Mouse (Mus musculus): ENCODE measurements around the gene Prr29. TPM values are rescaled to one million over a fixed set of nuclear protein-coding genes. Genes with fewer than 3 reads are reported as not detected.
A peak's percentile ranks its signal among the peaks of the same experiment; 100 is the strongest.
"Not testable (repeated sequence)": the region's sequence is repeated elsewhere in the genome, so short reads cannot be mapped to it uniquely, and the experiment has no call there.

Prr29 gene
- polyA plus RNA-seq, 1 experiment from 2014 or later: 0.62 TPM

DNA sequence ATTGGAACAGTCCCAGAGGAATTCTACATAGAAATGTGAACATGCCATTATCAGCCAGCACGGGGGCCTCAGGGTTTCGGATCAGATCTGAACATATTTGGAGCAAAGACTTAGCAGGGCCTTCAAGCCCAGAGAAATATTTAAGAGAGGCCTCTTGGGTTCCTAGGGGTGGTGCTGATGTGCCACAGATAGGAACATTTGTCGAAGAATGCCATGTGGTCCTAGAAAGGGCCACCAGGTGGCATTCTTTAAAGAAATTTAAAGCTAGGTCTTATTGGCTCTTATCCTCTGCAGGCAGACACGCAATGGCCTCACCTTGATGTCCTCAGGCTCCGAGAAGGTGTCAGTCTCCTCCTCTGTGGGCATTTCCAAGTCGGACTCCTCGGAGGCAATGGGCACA, 35.6 kb upstream of the Prr29 start:
- H3K27me3 ChIP-seq (ENCODE audit: control insufficient read depth, insufficient read depth, low read length): no peaks in the 10 kb centered on the region
- 56% methylated on average over 7 of the region's 7 CpGs for WGBS
- H3K4me2 ChIP-seq (ENCODE audit: low read depth, low read length): no peak overlapping the region
- H3K27ac ChIP-seq (ENCODE audit: low read length): no peak overlapping the region
- no peak overlapping the region for H3K9ac ChIP-seq (ENCODE audit: low read length)
- no peak overlapping the region for H3K4me3 ChIP-seq (replicated peaks; ENCODE audit: low read length)
- ATAC-seq (ENCODE audit: insufficient read depth, low FRiP score): no peak; the same call in 1 of the 2 replicates
- no peaks in the 10 kb centered on the region for H3K4me1 ChIP-seq (ENCODE audit: control insufficient read depth, insufficient read depth, low read length)
- no peaks in the 10 kb centered on the region for H3K36me3 ChIP-seq (ENCODE audit: control insufficient read depth, insufficient read depth, low read length)
- H3K9me3 ChIP-seq (replicated peaks; ENCODE audit: control insufficient read depth, low read length): no peaks in the 10 kb centered on the region

DNA sequence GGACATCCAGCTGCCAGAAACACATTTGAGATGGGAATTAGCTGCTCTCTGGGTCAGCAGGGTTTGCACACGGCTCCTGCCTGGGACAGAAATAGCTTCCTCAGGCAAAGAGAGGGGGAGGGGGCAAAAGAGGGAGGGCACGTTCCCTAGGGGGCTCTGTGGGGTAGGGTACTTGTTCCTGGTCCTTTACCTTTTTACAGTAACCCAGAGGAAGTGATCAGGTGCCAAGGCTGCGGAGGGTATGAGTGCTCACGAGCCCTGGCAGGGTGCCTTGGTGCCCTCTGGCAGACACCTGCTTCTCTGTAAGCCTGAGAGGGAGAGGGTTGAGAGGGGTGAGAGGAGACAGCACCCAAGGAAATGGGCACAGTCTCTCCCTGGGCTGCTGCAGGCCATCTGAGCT, 32.8 kb upstream of the Prr29 start:
- ATAC-seq (ENCODE audit: insufficient read depth, low FRiP score): no peak
- Histone ChIP-seq H3K4me3 (replicated peaks; ENCODE audit: low read length) (no peak overlapping the region), H3K4me2 (ENCODE audit: low read depth, low read length) (no peak overlapping the region), H3K27me3 (ENCODE audit: control insufficient read depth, insufficient read depth, low read length) (no peaks in the 10 kb centered on the region), H3K36me3 (ENCODE audit: control insufficient read depth, insufficient read depth, low read length) (no peaks in the 10 kb centered on the region), H3K4me1 (ENCODE audit: control insufficient read depth, insufficient read depth, low read length) (no peaks in the 10 kb centered on the region), H3K9ac (ENCODE audit: low read length) (no peak overlapping the region), H3K9me3 (replicated peaks; ENCODE audit: control insufficient read depth, low read length) (no peaks in the 10 kb centered on the region), H3K27ac (ENCODE audit: low read length) (no peak overlapping the region)
- 56% methylated on average over 4 of the region's 4 CpGs for WGBS

- Histone ChIP-seq H3K36me3 (ENCODE audit: control insufficient read depth, insufficient read depth, low read length) (no peaks in the 10 kb centered on the region), H3K27ac (ENCODE audit: low read length) (no peak overlapping the region), H3K27me3 (ENCODE audit: control insufficient read depth, insufficient read depth, low read length) (no peaks in the 10 kb centered on the region), H3K4me1 (ENCODE audit: control insufficient read depth, insufficient read depth, low read length) (no peaks in the 10 kb centered on the region), H3K9ac (ENCODE audit: low read length) (no peak overlapping the region), H3K4me2 (ENCODE audit: low read depth, low read length) (no peak overlapping the region), H3K4me3 (replicated peaks; ENCODE audit: low read length) (no peak overlapping the region), H3K9me3 (replicated peaks; ENCODE audit: control insufficient read depth, low read length) (no peaks in the 10 kb centered on the region)
- 2% methylated on average over 2 of the region's 2 CpGs for WGBS
- ATAC-seq (ENCODE audit: insufficient read depth, low FRiP score): no peak
These were observed 31.2 kb upstream of the Prr29 start for GRCm38 (mm10) chr11:106334066-106334465.

DNA sequence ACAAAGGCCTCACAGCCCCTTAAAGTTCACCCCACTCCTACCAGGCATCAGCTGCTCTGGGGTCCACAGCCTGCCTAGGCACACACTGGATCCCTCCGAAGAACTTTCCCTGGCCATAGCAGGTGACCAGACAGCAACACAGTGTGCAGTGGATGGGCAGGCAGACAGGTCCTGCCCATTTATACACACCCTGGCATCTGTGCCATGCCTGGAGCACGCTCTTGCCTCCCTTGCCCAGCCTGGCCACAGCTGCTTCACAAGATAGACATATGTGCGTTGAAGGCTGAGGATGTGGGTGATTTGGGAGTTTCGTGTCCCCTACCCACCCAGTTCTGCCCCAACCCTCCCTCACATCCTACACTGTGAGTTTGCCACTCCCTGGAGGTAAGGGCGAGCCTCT, 27.2 kb upstream of the Prr29 start:
- no peaks in the 10 kb centered on the region for H3K36me3 ChIP-seq (ENCODE audit: control insufficient read depth, insufficient read depth, low read length)

DNA sequence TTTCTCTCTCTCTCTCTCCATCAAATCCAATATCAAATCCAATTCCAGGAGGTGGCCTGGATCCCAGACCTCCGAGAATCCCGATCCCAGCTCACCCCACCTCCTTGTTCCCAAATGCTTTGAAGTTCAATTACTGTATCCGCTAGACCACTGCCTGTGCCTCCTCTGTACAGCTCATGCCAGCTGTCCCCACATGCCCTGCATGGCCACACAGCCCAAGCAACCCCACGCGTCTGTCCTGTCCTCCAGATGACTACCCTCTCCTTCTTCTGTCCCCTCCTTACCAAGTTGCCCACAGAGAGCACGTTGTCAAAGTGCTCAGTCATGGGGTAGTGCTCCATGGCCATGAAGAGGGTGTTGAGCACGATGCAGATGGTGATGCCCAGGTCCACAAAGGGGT, 26.4 kb upstream of the Prr29 start:
- H3K4me3 ChIP-seq (replicated peaks; ENCODE audit: low read length): no peak overlapping the region
- WGBS: 72% methylated on average over 7 of the region's 7 CpGs
- no peaks in the 10 kb centered on the region for H3K4me1 ChIP-seq (ENCODE audit: control insufficient read depth, insufficient read depth, low read length)
- no peaks in the 10 kb centered on the region for H3K9me3 ChIP-seq (replicated peaks; ENCODE audit: control insufficient read depth, low read length)
- H3K4me2 ChIP-seq (ENCODE audit: low read depth, low read length): no peak overlapping the region
- ATAC-seq (ENCODE audit: insufficient read depth, low FRiP score): no peak
- no peak overlapping the region for H3K27ac ChIP-seq (ENCODE audit: low read length)
- H3K9ac ChIP-seq (ENCODE audit: low read length): no peak overlapping the region
- H3K36me3 ChIP-seq (ENCODE audit: control insufficient read depth, insufficient read depth, low read length): no peaks in the 10 kb centered on the region
- H3K27me3 ChIP-seq (ENCODE audit: control insufficient read depth, insufficient read depth, low read length): no peaks in the 10 kb centered on the region

More for the DNA sequence above, 27.2 kb upstream of the Prr29 start:
- Histone ChIP-seq H3K4me2 (ENCODE audit: low read depth, low read length) (no peak overlapping the region), H3K9me3 (replicated peaks; ENCODE audit: control insufficient read depth, low read length) (no peaks in the 10 kb centered on the region), H3K27me3 (ENCODE audit: control insufficient read depth, insufficient read depth, low read length) (no peaks in the 10 kb centered on the region), H3K4me3 (replicated peaks; ENCODE audit: low read length) (no peak overlapping the region), H3K4me1 (ENCODE audit: control insufficient read depth, insufficient read depth, low read length) (no peaks in the 10 kb centered on the region), H3K27ac (ENCODE audit: low read length) (no peak overlapping the region), H3K9ac (ENCODE audit: low read length) (no peak overlapping the region)
- 75% methylated on average over 5 of the region's 5 CpGs for WGBS
- no peak for ATAC-seq (ENCODE audit: insufficient read depth, low FRiP score)

DNA sequence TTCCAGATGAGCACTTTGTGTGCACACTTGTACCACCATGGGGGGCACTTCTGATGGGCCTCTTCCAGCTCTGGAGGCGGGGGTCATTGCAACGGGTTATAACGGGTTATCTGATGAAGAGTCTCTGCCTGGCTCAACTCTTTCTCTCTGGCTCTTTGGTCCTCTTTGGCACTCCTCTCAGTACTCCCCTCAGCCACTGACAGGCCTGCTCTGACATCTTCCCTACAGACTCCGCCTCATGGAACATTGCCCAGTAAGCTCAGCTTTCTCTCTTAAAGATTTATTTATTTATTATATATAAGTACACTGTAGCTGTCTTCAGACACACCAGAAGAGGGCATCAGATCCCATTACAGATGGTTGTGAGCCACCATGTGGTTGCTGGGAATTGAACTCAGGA, 25.9 kb upstream of the Prr29 start:
- H3K4me2 ChIP-seq (ENCODE audit: low read depth, low read length); H3K36me3 ChIP-seq (ENCODE audit: control insufficient read depth, insufficient read depth, low read length); H3K27ac ChIP-seq (ENCODE audit: low read length); H3K27me3 ChIP-seq (ENCODE audit: control insufficient read depth, insufficient read depth, low read length); H3K4me3 ChIP-seq (replicated peaks; ENCODE audit: low read length); H3K9me3 ChIP-seq (replicated peaks; ENCODE audit: control insufficient read depth, low read length); ATAC-seq (ENCODE audit: insufficient read depth, low FRiP score); H3K9ac ChIP-seq (ENCODE audit: low read length); H3K4me1 ChIP-seq (ENCODE audit: control insufficient read depth, insufficient read depth, low read length): not testable (repeated sequence)
- WGBS: 76% methylated on average over 4 of the region's 4 CpGs

- H3K9ac ChIP-seq (ENCODE audit: low read length): no peak overlapping the region
- H3K9me3 ChIP-seq (replicated peaks; ENCODE audit: control insufficient read depth, low read length): no peaks in the 10 kb centered on the region
- H3K4me3 ChIP-seq (replicated peaks; ENCODE audit: low read length): no peak overlapping the region
- H3K27ac ChIP-seq (ENCODE audit: low read length): no peak overlapping the region
- no peaks in the 10 kb centered on the region for H3K27me3 ChIP-seq (ENCODE audit: control insufficient read depth, insufficient read depth, low read length)
- H3K4me2 ChIP-seq (ENCODE audit: low read depth, low read length): no peak overlapping the region
- H3K36me3 ChIP-seq (ENCODE audit: control insufficient read depth, insufficient read depth, low read length): no peaks in the 10 kb centered on the region
- no peak for ATAC-seq (ENCODE audit: insufficient read depth, low FRiP score)
- WGBS: 75% methylated on average over 9 of the region's 9 CpGs
- no peaks in the 10 kb centered on the region for H3K4me1 ChIP-seq (ENCODE audit: control insufficient read depth, insufficient read depth, low read length)
These were observed 24.2 kb upstream of the Prr29 start for GRCm38 (mm10) chr11:106340990-106341520.

DNA sequence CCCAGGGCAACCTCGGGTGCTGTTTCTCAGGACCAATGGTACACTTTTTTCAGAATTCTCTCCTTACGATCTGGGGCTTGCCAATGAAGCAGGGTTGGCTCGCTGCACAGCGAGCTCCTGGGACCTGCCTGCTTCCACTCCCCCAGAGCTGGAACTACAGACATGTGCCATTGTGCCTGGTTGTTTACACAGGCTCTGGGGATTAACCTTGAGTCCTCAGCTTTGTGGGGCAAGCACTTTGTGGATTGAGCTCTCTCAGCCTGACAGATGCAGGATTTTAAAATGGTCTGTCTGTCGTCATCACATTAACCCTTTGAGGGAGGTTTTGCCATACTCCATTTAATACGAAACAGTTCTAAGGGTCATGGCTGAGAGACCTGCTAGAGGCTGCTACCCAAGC, 20.4 kb upstream of the Prr29 start:
- Histone ChIP-seq H3K4me2 (ENCODE audit: low read depth, low read length) (no peak overlapping the region; the same call in 1 of the 2 replicates), H3K27ac (ENCODE audit: low read length) (no peak overlapping the region), H3K27me3 (ENCODE audit: control insufficient read depth, insufficient read depth, low read length) (no peaks in the 10 kb centered on the region), H3K36me3 (ENCODE audit: control insufficient read depth, insufficient read depth, low read length) (no peaks in the 10 kb centered on the region), H3K4me3 (replicated peaks; ENCODE audit: low read length) (no peak overlapping the region), H3K4me1 (ENCODE audit: control insufficient read depth, insufficient read depth, low read length) (no peaks in the 10 kb centered on the region), H3K9ac (ENCODE audit: low read length) (no peak overlapping the region), H3K9me3 (replicated peaks; ENCODE audit: control insufficient read depth, low read length) (no peaks in the 10 kb centered on the region)
- ATAC-seq (ENCODE audit: insufficient read depth, low FRiP score): peak; percentile 52; the same call in 1 of the 2 replicates
- WGBS: 30% methylated on average over 6 of the region's 6 CpGs

DNA sequence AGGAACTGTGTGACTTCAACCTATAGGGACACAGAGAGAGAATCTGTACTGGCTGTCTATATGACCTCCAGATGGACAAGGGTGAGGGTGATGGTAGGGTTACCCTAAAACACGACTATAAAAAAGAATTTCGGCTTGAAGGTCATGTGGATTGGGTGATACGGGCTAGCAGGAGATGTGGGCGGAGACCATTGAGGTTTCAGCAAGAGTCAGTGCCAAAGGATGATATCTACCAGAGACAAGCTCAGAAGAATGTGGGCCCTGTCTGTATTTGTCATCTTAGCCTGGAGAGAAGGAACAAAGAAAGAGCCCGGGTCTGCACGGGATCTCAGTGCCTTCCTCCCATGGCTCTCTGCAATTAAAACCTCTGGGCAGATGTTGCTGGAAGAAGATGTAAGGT, 15.5 kb upstream of the Prr29 start:
- Histone ChIP-seq H3K4me3 (replicated peaks; ENCODE audit: low read length) (no peak overlapping the region), H3K9ac (ENCODE audit: low read length) (no peak overlapping the region), H3K36me3 (ENCODE audit: control insufficient read depth, insufficient read depth, low read length) (no peaks in the 10 kb centered on the region), H3K27ac (ENCODE audit: low read length) (no peak overlapping the region), H3K27me3 (ENCODE audit: control insufficient read depth, insufficient read depth, low read length) (no peaks in the 10 kb centered on the region), H3K9me3 (replicated peaks; ENCODE audit: control insufficient read depth, low read length) (no peaks in the 10 kb centered on the region), H3K4me1 (ENCODE audit: control insufficient read depth, insufficient read depth, low read length) (no peaks in the 10 kb centered on the region), H3K4me2 (ENCODE audit: low read depth, low read length) (no peak overlapping the region)
- WGBS: 74% methylated on average over 6 of the region's 6 CpGs
- ATAC-seq (ENCODE audit: insufficient read depth, low FRiP score): no peak

DNA sequence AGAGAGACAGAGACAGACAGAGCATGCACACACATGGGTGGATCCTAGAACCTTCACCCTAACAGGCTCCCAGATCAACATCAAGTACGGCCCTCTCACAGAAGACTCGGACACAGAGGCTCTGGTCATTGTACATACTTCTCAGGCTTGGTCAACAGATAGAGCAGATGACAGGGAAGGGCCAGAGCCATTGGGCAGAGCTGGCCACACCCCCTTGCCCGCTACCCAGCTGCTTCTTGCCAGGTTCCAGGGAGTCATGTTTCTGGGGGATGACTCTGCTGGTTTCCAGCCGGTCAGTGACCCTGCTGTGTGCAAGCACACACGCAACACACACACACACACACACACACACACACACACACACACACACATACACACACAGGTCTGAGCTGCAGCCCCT, 14.4 kb upstream of the Prr29 start:
- ATAC-seq (ENCODE audit: insufficient read depth, low FRiP score): no peak
- Histone ChIP-seq H3K4me3 (replicated peaks; ENCODE audit: low read length) (no peak overlapping the region), H3K27ac (ENCODE audit: low read length) (no peak overlapping the region), H3K4me1 (ENCODE audit: control insufficient read depth, insufficient read depth, low read length) (no peaks in the 10 kb centered on the region), H3K9ac (ENCODE audit: low read length) (no peak overlapping the region), H3K36me3 (ENCODE audit: control insufficient read depth, insufficient read depth, low read length) (no peaks in the 10 kb centered on the region), H3K27me3 (ENCODE audit: control insufficient read depth, insufficient read depth, low read length) (no peaks in the 10 kb centered on the region), H3K9me3 (replicated peaks; ENCODE audit: control insufficient read depth, low read length) (no peaks in the 10 kb centered on the region), H3K4me2 (ENCODE audit: low read depth, low read length) (no peak overlapping the region)
- 47% methylated on average over 5 of the region's 5 CpGs for WGBS

Data from stomach, embryonic 16.5 days (tissue).